Mouse (Mus musculus) retina, postnatal 1 day (tissue): ENCODE measurements around the gene Fat2.

Experiments used
- DNase-seq: peaks from one replicate; pipeline ENCODE4 v3.0.0-alpha.2; 2012

Fat2 gene

GRCm38 (mm10) chr11:55336101-55336891, at the start of gene Fat2:
Gene Fat2, minus strand, starts transcription at chr11:55336564.
- DNase-seq = no peak

GRCm38 (mm10) chr11:55383463-55384045, 47.2 kb upstream of the Fat2 start:
- peak; percentile 52 for DNase-seq

GRCm38 (mm10) chr11:55380908-55381307, 44.5 kb upstream of the Fat2 start:
- peak; percentile 48 for DNase-seq

- DNase-seq = peak; percentile 29
These were observed 42.0 kb upstream of the Fat2 start for GRCm38 (mm10) chr11:55378371-55378770.

GRCm38 (mm10) chr11:55373838-55374237, 37.5 kb upstream of the Fat2 start:
- no peak for DNase-seq

- no peak for DNase-seq
These were observed 37.0 kb upstream of the Fat2 start for GRCm38 (mm10) chr11:55373373-55373772.

GRCm38 (mm10) chr11:55372001-55372400, 35.6 kb upstream of the Fat2 start:
- DNase-seq = no peak

GRCm38 (mm10) chr11:55369093-55369471, 32.7 kb upstream of the Fat2 start:
- DNase-seq = no peak

GRCm38 (mm10) chr11:55368388-55369092, 32.2 kb upstream of the Fat2 start:
- DNase-seq = no peak

- DNase-seq = no peak
These were observed 31.4 kb upstream of the Fat2 start for GRCm38 (mm10) chr11:55367783-55368182.

GRCm38 (mm10) chr11:55365840-55366239, 29.5 kb upstream of the Fat2 start:
- DNase-seq = no peak

GRCm38 (mm10) chr11:55365242-55365641, 28.9 kb upstream of the Fat2 start:
- DNase-seq = no peak

- DNase-seq = no peak
These were observed 28.3 kb upstream of the Fat2 start for GRCm38 (mm10) chr11:55364662-55365061.

- DNase-seq = no peak
These were observed 21.9 kb upstream of the Fat2 start for GRCm38 (mm10) chr11:55358094-55358783.

- DNase-seq = no peak
These were observed 20.5 kb upstream of the Fat2 start for GRCm38 (mm10) chr11:55356846-55357245.

- no peak for DNase-seq
These were observed 5.6 kb upstream of the Fat2 start for GRCm38 (mm10) chr11:55341961-55342371.

- DNase-seq = no peak
These were observed 4.4 kb upstream of the Fat2 start for GRCm38 (mm10) chr11:55340789-55341188.

GRCm38 (mm10) chr11:55337032-55337769, 837 bp upstream of the Fat2 start:
- no peak for DNase-seq

GRCm38 (mm10) chr11:55335314-55336076, 869 bp downstream of the Fat2 start:
- DNase-seq = no peak

GRCm38 (mm10) chr11:55334545-55334944, 1.8 kb downstream of the Fat2 start:
- no peak for DNase-seq

- DNase-seq = no peak
These were observed 2.3 kb downstream of the Fat2 start for GRCm38 (mm10) chr11:55334063-55334462.
